Mouse (Mus musculus) small intestine, adult 2 months (tissue): ENCODE data around the gene Bhlhe40.

Source experiments
- CTCF ChIP-seq: fragments of 200-500 bp; IDR thresholded peaks from 2 replicates; pipeline ENCODE4 v1.5.1; 2012; ENCODE audit warnings: low read depth, mild to moderate bottlenecking, control low read depth, inconsistent platforms, low read length, moderate library complexity, mixed read lengths; ENCODE audit not compliant: insufficient replicate concordance, insufficient read length; ENCODE audit errors: extremely low read depth
- POLR2A ChIP-seq: fragments of 200-500 bp; IDR thresholded peaks from 2 replicates; pipeline ENCODE4 v1.6.1; 2012; ENCODE audit warnings: low read depth, mild to moderate bottlenecking, control low read depth, inconsistent platforms, low read length, moderate library complexity

DNA sequence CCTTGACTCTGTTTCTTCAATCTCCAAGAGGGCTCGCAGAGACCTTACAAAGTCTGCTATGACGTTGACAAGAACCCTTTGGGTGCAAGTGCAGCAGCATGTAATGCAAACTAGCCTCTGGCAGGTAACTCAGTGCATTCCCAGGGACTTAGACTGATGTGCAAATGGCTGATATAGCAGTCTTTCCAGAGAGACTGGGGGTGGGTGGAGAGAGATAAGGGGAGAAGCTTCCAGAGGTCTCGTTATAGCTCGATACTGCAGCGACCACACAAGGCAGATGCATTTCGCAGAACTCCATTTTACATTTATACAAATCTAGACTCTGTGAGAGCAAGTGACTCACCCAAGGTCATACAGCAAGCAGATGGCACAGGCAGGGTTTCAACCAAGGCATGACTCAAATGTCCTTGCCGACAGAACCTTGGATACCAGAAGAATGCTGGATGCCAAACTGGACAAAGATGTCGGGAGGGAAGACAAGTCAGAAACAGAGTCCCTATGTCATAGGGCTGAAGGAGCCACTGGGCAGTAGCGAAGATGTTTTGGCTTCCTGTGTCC is 16.4 kb downstream of the Bhlhe40 start:
- TF ChIP-seq CTCF (no peak), POLR2A (no peak)
